Mouse (Mus musculus) layer of hippocampus, adult 9-11 months (tissue): ENCODE results near the gene Mex3b.

Experiments
- DNase-seq: peaks from one replicate; pipeline ENCODE4 v3.0.0; 2022

Mex3b gene

DNA sequence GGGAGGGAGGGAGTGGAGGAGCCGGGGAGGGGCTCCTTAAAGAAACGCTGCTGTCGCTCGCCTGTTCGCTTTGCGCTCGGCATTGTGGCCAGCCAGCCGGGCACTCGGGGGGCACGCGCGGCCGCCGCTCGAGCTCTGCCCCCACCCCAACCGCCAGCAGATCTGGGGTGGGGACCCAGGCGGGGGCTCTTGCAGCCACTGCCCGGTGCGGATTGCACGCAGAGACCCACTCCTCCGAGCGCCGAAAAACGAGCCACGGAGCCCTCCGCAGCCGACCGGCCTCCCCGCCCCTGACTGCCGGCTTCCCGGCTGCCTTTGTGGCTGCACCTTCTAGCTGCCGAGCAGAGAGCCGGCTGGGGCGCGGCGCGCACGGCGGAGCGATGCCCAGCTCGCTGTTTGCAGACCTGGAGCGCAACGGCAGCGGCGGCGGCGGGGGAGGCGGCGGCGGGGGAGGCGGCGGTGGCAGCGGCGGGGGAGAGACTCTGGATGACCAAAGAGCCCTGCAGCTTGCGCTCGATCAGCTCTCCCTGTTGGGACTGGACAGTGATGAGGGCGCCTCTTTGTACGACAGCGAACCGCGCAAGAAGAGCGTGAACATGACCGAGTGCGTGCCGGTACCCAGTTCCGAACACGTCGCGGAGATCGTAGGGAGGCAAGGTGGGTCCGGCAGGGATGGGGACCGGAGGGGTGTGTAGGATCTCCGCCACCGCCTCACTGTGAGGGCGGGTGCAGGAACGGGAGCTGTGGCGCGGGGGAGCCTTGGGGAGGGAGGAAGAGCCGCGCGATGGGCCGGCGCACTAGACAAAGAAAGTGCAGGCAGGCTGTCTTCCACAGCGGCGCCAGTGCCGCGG is at the start of gene Mex3b:
Gene Mex3b (plus strand): TSS at position 63 of the 851 bp plus-strand sequence.
- DNase-seq: peak; percentile 74

DNA sequence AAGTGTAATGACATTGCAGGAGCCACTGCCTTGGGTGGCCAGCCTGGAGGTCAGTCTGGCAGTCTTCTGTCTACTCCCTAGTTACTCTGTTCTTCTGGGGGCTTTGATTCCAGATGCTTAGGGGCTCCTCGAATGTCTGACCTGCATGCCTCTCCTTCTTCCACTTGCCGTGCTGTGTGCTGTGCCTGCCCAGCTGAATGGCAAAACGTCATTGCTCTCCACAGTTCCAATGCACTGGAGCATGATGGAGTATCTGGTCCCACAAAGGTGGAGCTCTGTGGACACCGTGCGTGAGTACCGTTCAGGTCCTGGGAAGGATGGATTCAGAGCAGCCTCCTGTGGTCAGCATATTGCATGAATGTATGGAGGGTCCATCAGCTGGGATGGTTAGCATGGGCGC is 47.6 kb upstream of the Mex3b start:
- DNase-seq: no peak

DNA sequence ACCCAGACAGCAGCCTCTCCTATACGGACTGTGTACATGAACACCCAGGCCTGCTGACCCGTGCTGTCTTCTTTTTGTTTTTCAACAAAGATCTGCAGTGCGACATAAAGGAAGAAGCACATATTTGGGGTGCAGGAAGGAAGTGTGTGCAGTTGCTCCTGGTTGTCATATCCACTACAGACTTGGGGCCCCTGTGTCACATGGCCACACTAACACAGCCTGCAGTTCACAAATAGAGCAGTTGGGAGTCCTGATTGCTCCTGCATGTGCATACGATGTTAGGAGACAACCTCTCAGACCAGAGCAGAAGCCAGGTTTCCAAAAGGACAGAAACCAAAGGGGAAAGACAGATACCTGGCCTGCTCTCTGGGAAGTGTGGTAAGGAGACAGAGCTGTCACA is 46.5 kb upstream of the Mex3b start:
- no peak for DNase-seq

DNA sequence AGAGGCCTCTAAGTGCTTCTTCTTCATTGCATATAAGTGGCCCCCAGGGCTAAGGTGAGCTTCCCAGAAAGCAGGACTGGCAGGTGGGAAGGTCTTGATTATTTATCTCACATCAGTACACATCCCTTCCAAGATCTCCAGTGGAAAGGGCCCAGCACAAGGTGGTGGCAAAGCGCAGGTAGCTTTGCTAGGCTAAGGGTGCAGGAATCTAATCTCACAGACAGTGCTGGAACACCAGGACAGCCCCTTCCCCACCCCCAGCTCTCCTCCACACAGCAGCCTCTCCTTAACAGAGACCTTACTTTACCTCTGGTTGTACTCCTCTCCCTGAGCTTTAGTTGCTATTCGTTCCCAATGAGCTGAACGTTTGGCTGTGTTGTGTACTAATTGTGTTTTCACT is 45.6 kb upstream of the Mex3b start:
- DNase-seq: no peak

GRCm38 (mm10) chr7:82822528-82822927 is 44.6 kb upstream of the Mex3b start:
- no peak for DNase-seq

DNA sequence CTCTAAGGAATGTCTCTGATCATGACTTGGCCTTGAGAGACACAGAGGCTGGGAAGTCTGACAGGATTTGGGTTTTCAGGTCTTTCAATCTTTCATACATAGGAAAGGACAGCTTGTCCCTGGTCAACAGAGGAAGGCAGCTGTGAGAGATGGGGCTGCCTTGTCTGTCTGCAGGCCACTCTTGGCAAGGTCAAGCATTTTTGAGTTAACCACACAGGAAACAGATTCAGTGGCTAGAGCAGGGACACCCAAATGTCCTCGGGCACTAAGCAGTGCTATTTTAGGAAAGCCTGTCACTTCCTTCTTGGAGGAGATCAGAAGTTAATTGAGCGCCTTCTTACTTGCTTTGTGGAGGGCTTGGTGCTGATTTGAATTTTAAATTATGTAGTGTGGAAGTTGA is 38.9 kb upstream of the Mex3b start:
- DNase-seq: peak; percentile 26

GRCm38 (mm10) chr7:82829516-82829915 is 37.6 kb upstream of the Mex3b start:
- DNase-seq: no peak

DNA sequence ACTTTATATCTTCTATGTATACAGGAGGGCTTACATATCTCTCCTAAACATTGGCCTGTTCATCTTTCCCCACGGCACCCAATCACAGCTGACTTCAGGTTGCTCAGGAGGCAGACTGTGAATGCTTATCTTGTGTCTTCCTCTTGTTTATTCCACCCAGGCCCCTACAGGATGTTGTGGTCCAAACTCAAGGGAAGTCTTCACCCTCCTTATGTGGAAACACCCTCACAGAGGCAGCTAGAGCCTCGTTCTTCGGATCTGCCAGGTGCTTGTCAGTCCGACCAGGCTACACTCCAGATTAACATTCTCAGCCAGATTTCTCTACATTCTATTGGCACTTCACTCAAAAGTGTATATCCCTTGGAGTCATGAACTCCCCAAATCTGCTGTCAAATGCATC is 32.7 kb upstream of the Mex3b start:
- DNase-seq: no peak

- DNase-seq: no peak
Measured at GRCm38 (mm10) chr7:82838414-82838813, 28.7 kb upstream of the Mex3b start.

DNA sequence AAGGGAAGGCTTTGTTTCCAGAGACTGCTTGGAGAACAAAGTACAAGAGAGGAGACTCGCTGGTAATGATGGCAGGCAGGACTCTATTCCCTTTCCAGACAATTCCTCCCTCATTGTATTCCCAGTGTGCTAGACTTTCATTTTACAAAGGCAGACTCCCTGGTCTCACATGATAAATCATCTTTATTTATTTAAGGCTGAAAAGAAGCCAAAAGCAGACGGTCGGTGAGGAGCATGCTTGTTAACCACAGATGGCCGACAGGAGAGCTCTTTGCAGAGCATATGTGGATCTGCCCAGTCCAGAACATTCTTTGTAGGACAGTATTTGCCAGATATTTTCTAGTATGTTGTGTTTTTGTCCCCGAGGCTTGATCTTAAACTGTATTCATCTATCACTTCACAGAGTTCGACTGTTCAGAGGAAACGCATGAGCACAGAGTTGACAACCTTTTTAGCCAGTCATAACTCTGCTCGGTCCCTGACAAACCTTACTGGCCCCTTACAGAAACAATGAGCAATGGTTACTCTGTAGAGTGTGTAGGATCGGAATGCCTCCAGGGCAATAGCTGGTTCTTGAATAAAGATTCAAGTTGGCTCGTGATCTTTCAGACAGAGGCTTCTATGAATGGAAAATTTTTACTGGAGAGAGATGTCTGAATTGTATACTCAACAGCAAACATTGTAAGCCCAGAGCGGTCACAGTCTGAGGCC is 28.0 kb upstream of the Mex3b start:
- peak; percentile 31 for DNase-seq

DNA sequence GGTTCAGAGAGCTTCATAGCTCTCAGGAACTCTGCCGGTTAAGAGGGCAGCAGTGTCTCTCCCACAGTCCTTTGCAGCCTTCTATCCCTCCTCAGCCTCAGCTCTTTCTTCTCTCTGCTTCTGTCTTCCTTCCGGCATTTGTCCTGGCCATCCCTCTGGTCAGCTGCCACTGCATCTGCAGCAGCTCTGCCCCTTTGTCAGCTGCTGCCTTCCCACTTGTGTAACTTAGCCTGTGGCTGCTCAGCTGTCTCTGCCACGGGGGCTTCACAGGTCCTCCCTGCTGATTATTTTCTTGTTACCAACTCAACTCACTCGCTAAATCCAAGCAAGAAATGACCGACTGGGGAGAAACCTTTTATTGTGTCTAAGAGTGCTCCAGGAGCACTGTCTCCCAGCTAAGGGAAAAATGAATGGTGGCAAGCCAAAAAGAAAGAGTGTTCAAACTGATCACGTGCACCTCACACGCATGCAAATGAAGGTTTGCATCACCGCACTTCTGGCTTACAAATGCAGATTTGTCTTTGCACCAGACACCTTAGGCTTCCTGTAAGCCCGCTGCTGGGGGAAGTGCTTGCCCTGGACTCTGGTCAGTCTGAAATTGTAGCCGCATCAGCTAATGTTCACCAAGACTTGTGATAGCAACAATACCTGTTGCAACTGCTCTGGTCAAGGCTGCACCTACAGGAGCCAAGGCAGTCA is 24.8 kb upstream of the Mex3b start:
- no peak for DNase-seq

DNA sequence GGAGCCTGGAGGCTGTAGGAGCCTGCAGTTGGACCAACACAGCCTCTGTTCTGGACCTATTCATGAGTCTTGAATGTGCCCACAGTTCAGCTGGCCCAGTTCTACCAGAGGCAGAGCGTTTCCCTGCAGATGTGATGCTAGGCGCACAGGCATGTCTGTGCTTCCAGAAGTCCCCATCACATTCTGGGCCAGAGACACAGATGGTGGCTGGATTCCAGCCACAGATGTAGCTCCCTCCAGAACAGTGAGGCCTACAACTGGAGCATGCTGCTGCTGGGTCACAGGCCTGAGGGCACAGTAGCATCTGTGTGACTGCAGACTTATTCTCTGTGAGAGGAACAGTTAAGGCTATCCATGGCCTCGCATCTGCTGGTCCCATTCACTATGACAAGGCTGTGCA is 16.4 kb upstream of the Mex3b start:
- DNase-seq: peak; percentile 60

DNA sequence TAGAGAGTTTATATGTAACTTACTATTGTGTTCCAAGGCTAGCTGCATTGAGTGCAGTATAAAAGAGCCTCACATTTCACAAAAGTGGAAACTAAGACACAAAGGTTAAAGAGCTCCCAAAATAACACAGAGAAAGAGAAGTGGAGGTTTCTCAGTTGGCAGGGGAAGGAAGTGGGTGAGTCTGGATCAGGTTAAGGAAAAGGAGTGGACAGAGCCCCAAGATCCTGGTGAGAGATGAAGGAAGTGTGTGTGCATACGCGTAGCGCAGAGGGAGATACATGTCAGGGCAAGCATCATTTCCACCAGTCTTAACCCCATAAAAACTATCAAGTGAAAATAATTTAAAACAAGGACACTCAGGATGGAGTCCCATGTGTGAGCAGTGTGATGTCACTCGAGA is 15.5 kb upstream of the Mex3b start:
- DNase-seq: no peak

DNA sequence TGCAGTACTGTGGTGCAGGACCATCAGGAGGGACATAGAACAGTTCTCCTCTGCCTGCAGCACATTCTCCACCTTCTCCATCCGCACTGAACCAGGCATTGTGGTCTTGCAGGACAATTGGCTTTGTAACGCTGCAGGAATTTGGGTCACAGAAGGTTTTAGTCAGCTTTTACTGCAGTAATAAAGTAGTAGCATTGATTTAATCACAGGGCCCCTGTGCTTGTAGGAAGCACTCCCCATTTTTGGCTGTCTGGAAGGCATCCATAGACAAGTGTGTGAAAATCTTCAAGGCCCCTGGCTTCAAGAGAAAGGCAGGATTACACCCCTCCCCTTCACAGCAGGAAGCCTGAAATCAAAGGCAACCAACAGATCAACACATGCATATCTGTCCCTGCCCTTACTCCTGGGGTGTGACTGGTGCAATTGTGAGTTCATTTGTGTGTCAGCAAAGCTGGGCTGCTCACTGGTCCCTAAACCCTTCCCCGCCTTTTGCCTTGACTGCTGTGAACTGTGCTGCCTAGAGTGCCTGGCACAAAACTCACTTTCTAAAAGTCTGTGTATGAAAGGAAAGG is 12.9 kb upstream of the Mex3b start:
- DNase-seq: no peak

DNA sequence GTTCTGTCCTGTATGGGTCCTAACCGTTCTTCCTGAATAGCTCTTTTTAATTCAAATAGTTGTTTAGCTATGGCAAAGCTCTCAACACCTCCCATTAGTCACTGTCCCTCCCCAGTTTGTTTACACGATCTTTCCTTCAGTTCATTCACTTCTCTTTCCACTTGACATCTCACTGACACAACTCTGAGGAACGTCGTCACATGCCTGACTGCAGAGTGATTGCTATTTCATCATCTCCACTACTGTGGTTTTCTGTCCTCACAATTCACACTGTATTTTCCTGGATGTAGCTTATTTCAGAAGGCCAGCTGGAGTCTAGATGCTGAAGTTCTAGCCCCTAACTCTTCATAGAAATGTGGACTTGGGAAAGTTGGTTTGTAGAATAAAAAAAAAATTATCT is 8.5 kb upstream of the Mex3b start:
- no peak for DNase-seq

DNA sequence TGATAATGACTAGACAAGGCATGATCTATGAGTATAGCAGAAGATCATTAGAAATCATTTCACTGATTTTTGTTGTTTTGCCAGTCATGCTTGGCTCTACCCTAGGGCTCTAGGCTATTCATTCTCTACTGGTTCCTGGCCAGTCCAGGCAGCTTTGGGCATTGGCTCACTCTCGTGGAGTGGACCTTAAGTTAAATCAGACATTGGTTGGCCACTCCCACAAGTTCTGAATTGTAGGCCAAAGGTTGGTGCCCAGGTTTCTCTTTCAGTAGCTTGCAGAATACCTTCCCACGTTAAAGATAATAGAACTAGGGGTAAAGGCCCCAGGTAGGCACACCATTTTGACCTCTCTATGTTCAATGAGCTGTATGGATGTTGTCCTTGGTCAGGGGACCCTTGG is 6.5 kb upstream of the Mex3b start:
- no peak for DNase-seq

DNA sequence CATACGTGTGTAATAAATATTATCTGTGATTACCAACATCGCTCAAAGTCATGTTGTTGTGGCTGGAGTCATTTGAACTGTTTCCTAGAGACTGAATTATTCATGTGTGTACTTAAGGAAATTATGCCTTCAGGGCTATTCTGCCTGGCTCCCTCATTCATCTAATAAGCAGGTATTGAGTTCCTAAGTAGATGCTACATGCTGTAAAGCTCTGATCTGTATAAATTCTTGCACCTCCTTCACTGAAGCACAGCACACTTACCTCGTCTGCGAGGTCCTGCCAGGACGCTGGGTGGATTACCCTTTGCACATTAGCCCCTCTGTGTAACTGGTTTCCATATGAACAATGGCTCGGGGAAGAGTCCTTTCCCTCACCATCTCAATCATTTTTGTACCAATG is 3.8 kb upstream of the Mex3b start:
- DNase-seq: no peak

DNA sequence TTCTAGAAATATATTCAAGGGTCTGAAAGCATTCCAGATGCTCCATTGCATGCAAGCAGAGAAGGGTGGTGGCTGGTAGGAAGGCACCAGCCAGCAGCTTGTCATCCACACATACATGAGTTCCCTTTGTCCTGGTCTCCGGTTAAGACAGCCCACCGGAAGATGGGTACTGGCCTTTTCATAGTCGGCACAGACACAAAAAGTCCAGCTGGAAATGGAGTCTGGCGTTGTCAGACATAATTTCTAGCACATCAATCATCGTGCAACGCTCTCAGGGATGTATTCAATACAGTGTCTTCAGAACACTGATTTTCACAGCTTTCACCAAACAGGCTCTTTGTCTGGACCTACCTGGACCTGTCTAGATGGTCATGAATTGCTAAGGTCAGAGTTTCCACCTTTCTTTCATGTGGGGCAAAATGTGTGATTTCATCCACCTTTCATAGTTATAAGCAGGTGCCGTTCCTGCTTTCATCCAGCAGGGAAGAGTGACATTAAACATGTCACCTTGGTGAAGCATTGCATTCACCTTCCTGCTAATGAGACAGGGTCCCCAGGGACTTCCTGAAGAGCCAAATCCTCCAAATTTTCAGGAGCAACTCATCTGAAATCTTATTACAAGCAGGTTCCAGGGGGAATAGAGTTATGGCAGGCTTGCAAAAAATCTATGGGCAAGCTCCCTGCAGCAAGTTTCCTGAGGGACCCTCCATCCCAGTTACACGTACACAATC is 2.7 kb upstream of the Mex3b start:
- no peak for DNase-seq

DNA sequence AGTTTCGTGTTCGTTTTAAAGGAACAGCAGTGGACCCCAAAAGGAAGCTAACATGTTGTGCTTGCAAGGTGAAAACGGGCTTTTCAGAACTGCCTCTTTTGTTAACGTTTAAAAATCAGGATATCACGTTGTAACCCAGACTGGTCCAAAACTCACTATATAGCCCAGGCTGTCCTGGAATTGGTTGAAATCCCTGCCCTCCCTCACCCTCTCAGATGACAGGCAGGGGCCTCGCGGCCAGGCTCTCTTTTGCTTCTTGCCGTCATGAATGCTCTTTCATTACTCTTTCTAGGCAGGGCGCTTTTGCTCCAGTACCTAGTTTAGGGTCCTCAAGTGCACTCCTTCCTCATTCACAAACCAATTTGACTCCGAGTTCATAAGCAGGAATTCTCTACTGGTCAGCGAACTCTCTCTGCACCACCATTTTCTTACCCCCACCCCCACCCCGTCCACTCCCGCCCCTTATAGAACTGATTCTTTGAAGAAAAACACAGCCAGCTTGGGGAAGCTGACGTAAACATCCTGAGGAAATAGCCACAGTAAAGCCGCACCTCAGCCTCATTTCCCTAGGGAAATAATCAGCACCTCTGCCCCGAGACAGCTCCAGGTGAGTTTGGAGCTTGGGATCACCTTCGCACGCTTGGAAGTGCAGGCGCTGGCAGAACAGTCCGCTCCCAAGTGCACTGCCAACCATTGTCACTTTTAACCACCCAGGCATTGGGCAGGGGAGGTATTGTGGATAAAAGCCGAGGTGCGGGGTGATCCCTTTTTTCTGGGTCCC is 2.0 kb upstream of the Mex3b start:
- DNase-seq: no peak

DNA sequence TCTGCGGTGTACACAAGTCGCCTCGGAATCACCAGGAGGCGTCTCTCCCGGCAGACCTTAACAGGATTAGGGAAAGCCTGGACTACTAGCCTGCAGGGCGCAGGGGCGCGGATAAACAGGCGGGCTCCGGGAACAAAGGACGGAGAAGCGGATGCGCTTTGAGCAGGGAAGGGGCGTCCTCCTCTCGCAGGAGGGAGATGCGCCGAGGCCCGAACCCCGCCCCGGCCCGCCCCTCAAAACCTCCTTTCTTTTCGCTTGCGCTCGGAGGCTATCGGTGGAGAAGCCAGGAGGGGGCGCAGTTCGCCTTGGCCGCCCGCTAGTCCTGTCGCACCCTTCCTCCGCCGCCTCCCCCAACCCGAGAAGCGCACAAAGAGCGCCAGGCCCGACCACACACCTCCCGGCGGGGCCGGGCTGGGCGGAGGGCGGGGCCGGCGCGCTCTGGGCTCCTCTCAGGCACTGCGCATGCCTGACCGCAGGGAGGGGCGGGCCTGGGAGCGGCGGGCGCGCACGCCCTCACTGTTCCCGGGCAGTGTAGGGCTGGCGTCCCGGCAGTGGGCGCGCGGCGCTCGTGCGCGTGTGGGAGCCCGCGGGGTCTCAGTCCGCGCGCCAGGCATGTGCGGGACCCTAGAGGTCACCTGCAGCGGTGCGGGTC is 1.2 kb upstream of the Mex3b start:
- DNase-seq: peak; percentile 99

- DNase-seq: peak; percentile 98
Measured at GRCm38 (mm10) chr7:82866486-82867270, 455 bp upstream of the Mex3b start.
